Mouse (Mus musculus): ENCODE measurements around the gene Zdhhc18.

Zdhhc18 gene

DNA sequence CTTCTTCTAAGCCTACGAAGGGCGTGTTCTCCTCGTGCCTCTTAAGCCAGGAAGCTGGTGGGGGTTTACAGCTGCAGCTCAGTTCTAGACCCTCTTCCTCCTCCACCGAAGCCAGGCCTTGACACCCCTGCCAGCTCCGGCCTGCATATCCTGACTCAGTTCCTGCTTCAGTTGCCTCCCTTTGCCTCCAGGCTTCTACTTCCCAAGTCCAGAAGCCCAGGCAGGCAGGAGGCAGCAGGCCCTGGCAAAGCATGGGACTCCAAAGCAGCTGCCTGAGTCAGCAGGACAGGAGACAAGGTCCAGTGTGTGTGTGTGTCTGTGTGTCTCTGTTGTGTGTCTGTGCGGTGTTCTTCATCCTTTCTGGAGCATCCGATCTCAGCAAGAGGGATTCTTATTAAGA is 45.8 kb downstream of the Zdhhc18 start:
- in situ Hi-C loops (cut with MboI): no loop called here

DNA sequence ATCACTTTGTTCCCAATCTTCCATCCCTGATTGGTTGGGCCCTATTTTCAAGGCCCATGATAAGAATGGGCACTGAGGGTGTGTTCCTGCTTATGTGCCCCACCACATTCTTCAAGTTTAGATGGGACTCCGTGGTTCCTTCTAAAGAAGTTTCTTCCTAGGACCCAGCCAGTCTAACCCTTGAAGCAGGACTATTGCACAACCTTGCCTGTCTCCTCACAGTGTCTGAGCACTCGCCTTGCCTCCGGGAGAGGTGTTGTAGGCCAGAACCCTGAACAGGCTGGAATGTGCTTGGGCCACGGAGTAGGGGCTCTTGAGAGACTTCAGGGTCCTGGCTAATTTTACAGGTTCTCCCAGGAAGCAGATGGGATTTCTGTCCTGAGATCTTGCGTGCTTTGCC is 46.9 kb downstream of the Zdhhc18 start:
- in situ Hi-C loops (cut with MboI): no loop called here

DNA sequence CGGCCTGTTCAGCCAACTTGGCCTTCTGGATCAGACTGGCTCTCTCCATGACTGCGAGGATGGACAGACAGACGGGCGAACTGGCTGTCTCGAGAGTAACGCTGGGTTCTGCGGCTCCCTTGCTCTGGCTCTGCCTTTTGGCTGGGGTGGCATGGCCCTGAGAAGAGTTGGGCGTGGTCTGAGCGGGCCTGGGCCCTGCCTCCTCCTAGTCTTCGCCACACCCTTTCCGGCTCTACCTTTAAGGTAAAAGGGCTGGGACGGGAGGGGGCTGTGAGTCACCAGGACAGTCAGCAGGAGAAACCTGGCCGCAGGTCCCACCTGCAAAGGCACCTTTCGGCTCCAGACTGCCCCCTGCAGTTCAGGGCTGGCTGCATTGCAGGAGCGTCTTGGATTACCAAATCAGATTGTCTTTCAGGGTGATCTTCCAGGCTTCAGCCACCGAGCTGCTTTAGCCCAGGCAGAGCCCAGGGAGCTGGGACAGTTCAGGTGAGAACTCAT is 48.2 kb downstream of the Zdhhc18 start, which contains the start of gene Sfn:
Gene Sfn (minus strand): TSS at position 448 of the 498 bp plus-strand sequence.
- in situ Hi-C loops (cut with MboI): no loop called here

DNA sequence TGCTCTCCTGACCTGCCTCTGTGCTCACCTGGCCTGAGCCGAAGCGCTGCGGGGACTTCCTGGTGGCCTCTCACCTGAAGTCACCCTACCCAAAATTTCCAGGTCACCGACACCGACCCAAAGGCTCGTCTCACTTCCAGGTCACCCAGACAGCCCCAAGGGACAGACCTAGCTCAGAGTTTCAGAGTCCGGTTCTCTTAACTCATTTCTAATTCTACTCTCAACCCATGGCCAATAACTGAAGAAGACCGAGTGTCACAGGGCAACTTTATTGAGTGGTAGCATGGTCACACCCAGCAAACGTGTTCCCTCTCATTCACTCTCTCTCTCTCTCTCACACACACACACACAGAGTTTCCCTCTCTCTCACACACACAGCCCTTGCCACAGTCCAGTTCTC is 49.6 kb downstream of the Zdhhc18 start:
- in situ Hi-C loops (cut with MboI): no loop called here

DNA sequence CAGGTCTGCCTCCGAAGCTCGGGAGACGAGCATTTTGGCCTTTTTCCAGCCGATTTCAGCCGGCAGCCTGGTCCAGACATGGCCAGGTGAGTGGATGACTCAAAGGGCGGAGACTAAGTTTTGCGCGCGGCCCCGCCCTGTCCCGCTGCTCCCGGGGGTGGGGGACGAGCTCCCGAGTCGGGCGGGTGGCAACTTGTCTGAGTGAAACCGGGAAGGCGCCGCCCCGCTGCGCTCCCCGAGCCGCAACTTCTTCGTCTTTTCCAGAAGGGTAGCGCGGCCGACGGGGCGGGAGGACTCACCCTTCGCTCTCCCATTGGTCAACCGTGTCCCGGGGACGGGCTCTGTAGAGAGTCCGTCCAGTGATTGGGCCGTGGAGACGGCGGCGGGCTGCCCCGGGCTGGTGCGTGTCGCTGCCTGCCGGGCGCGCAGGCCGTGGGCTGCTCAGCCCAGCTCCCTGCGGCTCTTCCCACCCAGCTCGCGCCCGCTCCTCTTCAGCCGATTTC is 50.3 kb downstream of the Zdhhc18 start:
- in situ Hi-C loops (cut with MboI): loop anchor here (10.0 kb wide), 1 partner anchor 235 kb away; no protein-coding TSS in a partner anchor

DNA sequence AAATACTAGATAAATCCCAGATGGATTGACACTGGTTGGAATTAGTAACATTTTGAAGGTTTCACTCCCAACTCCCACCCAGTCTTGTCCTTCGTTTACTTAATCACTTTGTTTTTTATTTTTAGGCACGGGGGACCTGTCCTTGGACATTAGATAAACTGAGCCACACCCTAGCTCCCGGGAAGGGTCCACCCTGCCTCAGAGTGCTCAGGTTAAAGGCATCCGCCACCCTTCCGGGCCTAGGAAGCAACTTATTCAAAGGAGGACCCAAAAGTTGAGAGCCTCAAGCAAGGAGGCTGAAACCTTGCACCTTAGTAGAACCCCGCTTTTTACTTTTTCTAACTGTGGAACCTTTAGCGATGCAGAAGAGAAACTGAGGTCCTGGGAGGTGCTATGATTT is 50.8 kb downstream of the Zdhhc18 start:
- in situ Hi-C loops (cut with MboI): loop anchor here (10.0 kb wide), 1 partner anchor 236 kb away; no protein-coding TSS in a partner anchor

DNA sequence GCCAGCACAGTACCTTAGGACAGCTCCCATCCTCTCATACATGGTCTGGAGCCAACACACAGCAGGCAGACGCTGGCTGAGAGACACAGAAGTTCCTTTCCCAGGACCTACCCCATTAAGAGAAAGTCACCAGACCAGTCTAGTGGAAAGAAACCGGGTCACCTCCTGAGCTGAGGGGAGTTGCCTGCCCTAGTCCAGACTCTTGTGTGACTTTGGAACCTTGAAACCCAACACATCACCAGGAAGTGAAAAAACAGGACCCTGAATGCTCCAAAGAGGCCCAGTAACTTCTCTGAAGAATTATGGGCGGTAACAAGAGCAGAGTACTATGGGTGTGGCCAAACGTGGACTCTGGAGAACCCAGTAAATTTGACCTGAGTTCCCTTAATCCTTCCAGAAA is 51.3 kb downstream of the Zdhhc18 start:
- in situ Hi-C loops (cut with MboI): loop anchor here (10.0 kb wide), 1 partner anchor 236 kb away; no protein-coding TSS in a partner anchor

DNA sequence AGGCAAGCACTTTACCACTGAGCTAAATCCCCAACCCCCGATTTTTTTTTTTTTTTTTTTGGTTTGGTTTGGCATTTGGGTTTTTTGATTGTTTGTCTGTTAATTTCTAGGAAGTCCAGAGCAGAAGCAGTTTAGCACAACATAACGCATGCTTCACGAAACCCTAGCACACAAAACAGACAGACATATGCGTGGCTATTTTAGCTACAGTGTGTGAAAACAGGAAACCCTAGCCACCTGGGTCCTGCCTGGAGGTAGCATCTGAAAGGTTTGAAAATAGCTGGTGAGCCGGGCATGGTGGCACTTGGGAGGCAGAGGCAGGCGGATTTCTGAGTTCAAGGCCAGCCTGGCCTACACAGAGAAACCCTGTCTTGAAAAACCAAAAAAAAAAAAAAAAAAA is 53.9 kb downstream of the Zdhhc18 start:
- in situ Hi-C loops (cut with MboI): loop anchor here (10.0 kb wide), 1 partner anchor 239 kb away; no protein-coding TSS in a partner anchor

DNA sequence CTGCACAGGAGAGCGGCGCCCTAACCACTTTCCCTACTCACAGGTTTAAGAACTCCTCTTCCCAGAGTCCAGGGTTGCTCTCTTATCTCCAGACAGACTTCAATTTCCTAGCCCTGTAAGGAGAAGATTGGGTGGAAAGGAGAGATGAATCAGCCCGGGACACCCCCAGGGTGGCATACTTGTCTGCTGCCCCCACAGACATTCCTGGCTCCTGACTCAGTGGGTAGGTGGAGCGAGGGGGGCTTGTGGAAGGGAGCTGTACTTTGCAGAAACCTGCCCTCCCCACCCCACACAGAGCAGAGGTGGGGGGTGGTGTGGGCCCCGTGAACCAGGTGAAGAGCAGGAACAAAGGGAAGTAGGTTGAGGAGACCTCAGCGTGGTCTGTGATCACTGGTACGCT is 54.4 kb downstream of the Zdhhc18 start:
- in situ Hi-C loops (cut with MboI): loop anchor here (10.0 kb wide), 1 partner anchor 239 kb away; no protein-coding TSS in a partner anchor

DNA sequence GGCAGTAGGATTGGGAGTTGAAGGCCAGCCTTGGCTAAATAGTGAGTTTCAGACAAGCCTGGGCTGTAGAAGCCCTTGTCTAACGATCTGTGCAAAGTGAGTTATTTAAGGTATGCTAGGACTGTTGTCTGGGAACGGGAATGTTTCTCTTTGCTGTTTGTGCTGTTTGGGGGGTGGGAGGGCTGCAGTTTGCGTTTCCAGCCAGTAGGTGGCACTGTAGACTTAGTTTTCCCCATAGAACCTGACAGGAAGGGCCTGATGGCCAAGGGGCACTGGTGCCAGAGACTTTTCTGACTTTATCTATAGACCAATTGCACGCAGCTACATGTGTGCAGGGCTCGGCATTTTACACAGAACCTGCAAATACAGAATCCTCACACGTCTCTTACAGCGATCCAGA is 57.4 kb downstream of the Zdhhc18 start:
- in situ Hi-C loops (cut with MboI): loop anchor here (10.0 kb wide), 1 partner anchor 242 kb away; no protein-coding TSS in a partner anchor

DNA sequence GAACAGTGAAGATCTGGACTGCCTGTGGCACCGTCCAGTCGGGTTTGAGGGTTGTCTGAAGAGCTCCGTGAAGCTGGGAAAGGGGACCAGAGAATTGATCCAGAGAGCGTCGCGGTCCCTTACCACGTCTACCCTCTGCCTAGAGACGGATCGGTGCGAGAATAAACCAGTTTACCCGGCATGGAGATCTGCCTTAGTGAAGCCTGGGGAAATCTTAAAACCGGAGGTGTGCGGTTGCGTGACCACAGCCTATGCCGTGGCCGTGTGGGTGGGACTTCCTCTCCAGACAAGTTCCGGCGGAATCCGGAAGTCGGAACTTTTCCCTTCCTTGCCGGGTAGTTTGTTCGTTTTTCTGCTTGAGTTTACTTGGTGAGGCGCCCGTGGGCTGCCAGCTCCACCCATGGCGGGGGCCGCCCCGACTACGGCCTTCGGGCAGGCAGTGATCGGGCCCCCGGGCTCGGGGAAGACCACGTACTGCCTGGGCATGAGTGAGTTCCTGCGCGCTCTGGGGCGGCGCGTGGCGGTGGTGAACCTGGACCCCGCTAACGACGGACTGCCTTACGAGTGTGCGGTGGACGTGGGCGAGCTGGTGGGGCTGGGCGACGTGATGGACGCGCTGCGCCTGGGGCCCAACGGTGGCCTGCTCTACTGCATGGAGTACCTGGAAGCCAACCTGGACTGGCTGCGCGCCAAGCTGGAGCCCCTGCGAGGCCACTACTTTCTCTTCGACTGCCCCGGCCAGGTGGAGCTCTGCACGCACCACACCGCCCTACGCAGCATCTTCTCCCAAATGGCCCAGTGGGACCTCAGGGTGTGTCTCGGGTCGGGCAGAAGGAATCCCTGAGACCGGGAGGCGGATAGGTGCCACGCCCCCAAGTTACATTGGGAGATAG is 65.6 kb downstream of the Zdhhc18 start, which contains the start of gene Gpn2:
Gene Gpn2 (plus strand): TSS at position 304 of the 893 bp plus-strand sequence.
- in situ Hi-C loops (cut with MboI): no loop called here

DNA sequence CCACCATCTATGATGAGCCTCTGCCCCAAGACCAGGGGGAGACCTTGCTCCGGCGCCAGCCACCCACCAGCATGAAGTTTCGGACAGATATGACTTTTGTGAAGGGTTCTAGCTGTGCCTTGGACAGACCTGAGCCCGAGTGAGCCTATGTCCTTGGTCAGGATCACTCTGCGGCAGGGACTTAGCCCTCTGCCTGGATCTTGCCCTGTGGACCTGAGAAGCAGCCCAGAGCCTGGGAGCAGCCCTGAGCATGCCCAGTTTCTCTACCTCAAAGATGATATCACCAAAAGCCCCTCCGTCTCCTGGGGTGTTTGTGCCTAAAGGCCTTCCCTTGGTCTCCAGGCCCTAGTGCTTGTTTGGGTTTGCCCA is 66.3 kb downstream of the Zdhhc18 start:
- in situ Hi-C loops (cut with MboI): no loop called here

DNA sequence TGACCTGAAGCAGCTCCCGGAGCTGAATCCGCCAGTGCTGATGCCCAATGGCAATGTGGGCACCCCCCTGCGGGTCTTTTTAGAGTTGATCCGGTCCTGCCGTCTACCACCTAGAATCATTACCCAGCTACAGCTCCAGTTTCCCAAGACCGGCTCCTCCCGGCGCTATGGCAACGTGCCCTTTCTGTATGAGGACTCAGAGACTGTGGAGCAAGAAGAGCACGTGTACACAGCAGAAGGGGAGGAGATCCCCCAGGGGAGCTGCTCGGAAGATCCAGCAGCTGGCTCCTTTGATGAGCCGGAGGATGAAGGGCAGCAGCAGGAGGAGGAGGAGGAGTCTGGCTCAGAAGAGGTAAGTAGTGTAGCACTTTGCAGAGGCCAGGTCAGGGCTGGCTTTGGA is 72.0 kb downstream of the Zdhhc18 start:
- in situ Hi-C loops (cut with MboI): no loop called here

DNA sequence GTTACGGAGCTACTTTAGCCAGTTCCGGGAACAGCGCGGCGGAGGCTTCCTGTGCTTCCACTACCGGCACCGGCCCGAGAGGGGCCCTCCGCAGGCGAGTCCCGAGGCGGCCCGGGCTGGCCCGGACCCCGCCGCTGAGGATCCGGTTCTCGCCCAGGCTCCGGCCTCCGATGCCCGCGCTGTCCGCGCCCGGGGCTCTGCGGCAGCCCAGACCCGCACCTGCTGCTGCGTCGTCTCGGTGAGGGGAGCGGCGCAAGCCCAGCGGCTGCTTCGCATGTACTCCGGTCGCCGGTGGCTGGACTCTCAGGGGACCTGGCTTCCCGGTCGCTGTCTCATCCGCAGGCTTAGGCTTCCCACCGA is 75.1 kb downstream of the Zdhhc18 start:
- in situ Hi-C loops (cut with MboI): no loop called here

DNA sequence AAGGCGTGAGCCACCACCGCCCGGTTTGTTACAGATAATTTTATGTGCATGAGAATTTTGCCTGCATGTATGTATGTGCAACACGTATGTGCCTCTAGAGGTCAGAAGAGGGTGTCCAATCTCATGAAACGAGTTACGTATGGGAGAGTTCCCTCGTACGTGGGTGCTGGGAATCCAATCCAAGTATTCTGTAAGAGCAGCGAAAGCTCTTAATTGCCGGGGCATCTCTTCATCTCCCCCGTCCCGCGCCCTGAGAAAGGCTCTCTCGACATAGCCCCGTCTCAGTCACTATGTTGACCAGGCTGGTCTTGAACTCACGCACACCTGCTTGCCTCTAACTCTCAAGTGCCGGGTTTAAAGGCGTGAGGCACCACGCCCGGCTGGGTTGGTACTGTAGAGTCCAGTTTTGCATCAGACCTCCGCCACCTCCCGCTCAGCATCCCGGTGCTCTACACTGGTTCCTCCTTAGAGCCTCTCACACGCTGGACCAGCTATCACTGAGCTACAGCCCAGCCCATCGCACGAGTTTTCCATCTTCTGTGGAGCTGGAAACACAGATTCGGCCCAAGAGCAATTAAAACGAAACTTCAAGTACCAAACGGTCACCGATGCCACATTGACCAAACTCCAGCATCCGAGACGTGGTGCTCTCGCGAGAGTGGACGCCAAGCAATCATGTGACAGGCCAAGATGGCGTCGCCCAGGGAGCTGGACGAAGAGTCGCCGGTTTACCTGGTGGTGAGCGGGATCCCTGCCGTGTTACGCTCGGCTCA is 75.7 kb downstream of the Zdhhc18 start, which contains the start of gene Gpatch3:
Gene Gpatch3 (plus strand): TSS at position 676 of the 773 bp plus-strand sequence.
- in situ Hi-C loops (cut with MboI): no loop called here

DNA sequence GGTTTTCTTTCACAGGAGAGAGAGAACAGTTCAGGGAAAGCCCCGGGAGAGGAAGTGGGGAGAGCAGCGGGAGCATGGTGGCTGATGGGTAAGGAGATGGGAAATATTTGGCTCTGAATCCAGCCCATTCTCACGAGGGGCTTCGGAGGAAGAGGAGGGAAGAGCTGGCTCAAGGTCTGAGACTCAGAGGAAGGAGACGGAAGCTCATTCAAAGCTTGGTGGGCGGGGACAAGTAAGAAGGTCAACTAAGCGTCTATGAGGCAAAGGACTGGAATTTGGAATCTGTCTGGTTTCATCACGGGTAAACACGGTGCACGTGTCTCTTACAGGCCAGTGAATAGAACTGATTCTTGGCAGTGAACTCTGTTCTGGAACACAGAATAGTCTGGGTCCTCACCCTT is 79.9 kb downstream of the Zdhhc18 start:
- in situ Hi-C loops (cut with MboI): no loop called here

DNA sequence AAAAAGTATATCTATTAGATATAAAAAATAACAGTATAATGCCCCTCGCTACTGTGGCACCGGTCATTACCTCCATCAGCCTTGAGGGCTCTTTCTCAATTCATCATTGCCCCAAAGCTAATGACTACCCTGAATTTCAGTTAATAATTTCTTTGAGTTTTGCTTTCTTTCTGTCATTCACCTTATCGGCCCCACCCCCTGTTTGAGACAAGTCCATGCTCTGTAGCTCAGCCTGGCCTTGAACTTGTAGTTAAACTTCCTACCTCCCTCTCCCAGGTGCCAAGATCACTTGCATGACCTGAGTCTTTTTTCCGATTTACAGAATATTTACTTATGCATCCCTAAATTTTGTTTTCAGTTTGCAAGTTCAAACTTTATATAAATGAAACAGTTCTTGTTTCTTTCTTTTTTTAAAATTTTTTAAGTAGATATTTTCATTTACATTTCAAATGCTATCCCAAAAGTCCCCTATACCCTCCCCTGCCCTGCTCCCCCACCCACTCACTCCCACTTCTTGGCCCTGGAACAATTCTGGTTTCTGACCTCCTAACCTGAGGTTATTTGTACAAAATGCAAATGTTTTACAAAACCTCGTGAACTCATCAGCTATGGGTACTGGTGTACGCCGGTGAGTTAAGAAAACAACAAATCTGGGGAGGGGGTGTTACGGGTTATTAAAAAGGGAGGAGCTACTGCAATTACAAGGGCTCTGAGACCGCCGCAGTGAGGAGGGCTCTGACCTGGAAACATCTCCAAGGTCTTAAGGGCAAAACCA is 80.5 kb downstream of the Zdhhc18 start:
- in situ Hi-C loops (cut with MboI): no loop called here

DNA sequence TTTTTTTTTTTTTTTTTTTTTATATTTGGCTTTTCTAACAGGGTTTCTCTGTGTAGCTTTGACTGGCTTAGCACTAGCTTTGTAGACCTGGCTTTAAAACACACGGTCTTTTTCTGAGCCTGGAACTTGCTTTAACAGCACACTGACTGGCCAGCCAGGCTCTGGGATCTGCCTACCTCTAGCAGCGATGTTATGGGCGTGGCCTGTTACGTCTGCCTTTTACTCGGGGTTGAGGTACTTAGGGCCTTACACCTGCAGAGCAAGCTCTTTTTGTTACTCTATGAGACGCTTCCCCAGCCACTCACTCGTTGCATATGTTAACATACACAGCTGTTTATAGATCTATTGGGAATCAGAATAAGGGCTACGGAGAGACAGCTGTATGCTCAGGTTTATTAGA is 82.7 kb downstream of the Zdhhc18 start:
- in situ Hi-C loops (cut with MboI): no loop called here

DNA sequence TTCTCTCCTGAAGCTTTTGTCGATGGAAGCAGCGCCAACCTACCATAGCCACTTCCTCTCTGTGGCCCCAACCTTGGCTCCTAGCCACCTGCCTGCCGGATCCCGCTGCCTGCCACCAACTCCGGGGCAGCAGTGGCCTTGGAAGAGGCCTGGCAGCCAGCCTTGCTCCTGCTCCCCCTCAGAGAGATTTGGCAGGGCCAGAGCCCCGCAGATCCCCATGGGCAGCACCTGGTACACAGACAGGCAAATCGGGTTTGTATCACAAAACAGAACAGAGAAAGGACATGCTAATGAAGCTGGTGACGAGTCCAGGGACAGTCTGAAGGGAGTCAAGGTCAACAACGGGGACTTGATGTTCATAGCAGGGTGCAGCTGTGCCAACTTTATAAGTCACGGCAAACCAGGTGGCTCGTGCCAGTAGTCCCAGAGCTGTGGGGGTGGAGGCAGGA is 86.8 kb downstream of the Zdhhc18 start:
- in situ Hi-C loops (cut with MboI): no loop called here

DNA sequence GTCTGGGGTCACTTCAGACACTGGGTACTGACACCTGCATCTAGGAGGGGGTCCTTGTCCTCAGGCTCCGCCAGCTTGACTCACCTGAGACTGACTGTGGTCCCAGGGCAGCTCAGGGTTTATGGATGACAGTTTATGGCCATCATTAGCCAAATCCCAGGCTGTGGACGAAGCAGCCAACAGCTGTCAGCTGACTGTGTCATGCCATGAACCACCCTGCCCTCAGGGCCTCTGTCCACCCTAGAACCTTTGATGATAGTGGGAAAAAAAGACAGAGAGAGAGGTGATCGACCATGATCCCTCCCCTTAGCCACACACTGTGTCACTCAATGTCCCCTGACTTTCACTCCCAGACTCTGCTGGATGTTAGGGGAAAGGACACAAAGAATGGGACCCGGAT is 88.3 kb downstream of the Zdhhc18 start:
- in situ Hi-C loops (cut with MboI): no loop called here

DNA sequence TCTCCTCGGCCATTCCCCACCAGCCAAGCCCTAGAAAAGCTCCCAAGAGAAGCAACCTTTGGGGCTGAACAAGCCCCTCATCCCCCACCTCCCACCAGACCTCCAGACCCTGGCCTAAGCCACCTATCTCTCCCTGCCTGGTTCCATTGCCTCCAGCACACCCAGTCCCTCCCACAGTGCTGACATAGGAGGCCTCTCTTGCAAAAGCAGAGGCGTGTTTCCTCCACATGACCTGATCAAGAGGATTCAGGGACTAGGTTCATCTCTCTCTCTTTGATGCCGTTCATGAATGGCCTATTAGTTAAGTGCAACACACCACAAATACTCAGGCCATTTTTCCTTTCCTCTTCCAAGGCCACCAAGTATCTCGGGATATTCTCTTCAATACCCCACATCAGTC is 90.1 kb downstream of the Zdhhc18 start:
- in situ Hi-C loops (cut with MboI): no loop called here

All from mature B cell (primary cell).